Mouse (Mus musculus) megakaryocyte, embryonic 14.5 days (primary cell): ENCODE measurements at regions not wholly inside any gene's neighbourhood (a gene's known extent, or its start where the extent isn't known, plus 50 kb on each side); places are given as distances from the start of the nearest gene placed in this dataset.

ENCODE experiments used
- FLI1 ChIP-seq: IDR thresholded peaks from 2 replicates; pipeline ENCODE4 v1.6.1; 2012; ENCODE audit warnings: low read length, inconsistent platforms, mixed read lengths
- GATA1 ChIP-seq: IDR thresholded peaks from 3 replicates; pipeline ENCODE4 v1.6.1; 2012; ENCODE audit warnings: mixed read lengths, low read length, inconsistent platforms, borderline replicate concordance

DNA sequence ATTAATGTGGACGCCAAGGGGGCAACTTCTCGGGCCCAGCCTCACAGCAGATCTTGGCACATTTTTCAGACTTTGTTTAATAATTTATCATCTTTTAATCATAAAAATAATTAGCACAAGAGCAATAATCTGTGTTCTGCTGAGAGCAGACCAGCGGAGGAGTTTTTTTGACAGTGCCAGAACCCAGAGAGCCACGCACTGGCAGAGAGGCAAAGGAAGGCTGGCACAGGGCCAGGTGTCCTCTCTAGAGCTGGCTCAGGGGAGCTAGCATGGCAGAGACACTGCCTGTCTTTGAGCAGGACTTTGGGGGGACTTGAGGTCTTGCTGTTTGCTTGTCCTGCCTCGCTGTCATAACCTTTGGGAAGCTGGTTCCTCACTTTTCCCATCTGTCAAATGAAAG, 100.9 kb downstream of the 3100002H09Rik start:
- no peak for TF ChIP-seq FLI1
- TF ChIP-seq GATA1 = no peak
